Mouse (Mus musculus): ENCODE measurements around the gene Adh1. TPM values are rescaled to one million over a fixed set of nuclear protein-coding genes. Genes with fewer than 3 reads are reported as not detected.

Adh1 gene
- total and polyA plus RNA-seq, 2 experiments from 2014 or later = 3.2 to 4.2 TPM

GRCm38 (mm10) chr3:138305486-138306289 is 44.9 kb downstream of the Adh1 start:
- Histone ChIP-seq H3K4me1 (ENCODE audit: insufficient read depth, low read length) (0 out of 2 replicates have a peak, but pooled peaks cover 7% of the 10 kb centered on the region), H3K36me3 (ENCODE audit: insufficient read depth, low read length) (no peaks in the 10 kb centered on the region), H3K4me2 (ENCODE audit: low read depth, low read length, poor library complexity, severe bottlenecking) (no peak overlapping the region), H3K4me3 (ENCODE audit: low read depth, low read length) (no peak overlapping the region), H3K27me3 (ENCODE audit: insufficient read depth, low read length) (no peaks in the 10 kb centered on the region), H3K9me3 (ENCODE audit: low read length) (no peaks in the 10 kb centered on the region), H3K27ac (ENCODE audit: low read depth, low read length) (no peak overlapping the region), H3K9ac (replicated peaks; ENCODE audit: low read length, poor library complexity, severe bottlenecking) (no peak overlapping the region)
- ATAC-seq (ENCODE audit: low FRiP score) (no peak), DNase-seq (ENCODE audit: low spot score) (no peak)
- WGBS = 71% methylated on average over 10 of the region's 10 CpGs
- TF ChIP-seq CTCF (IDR thresholded peaks at IDR 0.05) = no peak

DNA sequence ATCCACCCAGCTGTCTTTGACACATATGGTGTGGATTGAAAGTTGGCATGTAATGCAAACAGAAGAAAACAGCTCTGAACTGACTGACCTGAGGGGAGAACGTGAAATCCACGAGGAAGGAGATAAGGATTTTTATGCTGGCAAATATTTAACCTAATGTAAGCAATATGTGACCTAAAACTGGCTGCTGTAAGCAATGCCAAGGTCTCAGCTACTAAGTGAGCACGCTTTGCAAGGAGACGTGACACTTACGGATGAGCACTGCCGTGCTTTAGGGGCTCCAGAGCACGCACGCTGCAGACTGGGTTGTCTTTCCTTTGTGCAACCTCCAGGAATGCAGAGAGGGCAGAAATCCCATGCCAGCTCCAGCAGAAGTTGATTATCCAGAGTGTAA is 45.5 kb downstream of the Adh1 start:
- ATAC-seq (ENCODE audit: low FRiP score) = 0 out of 2 replicates have a peak, but pooled peaks have one; percentile 23
- TF ChIP-seq CTCF (IDR thresholded peaks at IDR 0.05) = no peak
- 39% methylated on average over 8 of the region's 8 CpGs for WGBS
- DNase-seq (ENCODE audit: low spot score) = peak; percentile 35
- no peaks in the 10 kb centered on the region for H3K27me3 ChIP-seq (ENCODE audit: insufficient read depth, low read length)
- H3K36me3 ChIP-seq (ENCODE audit: insufficient read depth, low read length) = no peaks in the 10 kb centered on the region
- H3K9ac ChIP-seq (replicated peaks; ENCODE audit: low read length, poor library complexity, severe bottlenecking) = 0 out of 2 replicates have a peak overlapping the region, but pooled peaks have one; percentile 13
- no peak overlapping the region for H3K4me2 ChIP-seq (ENCODE audit: low read depth, low read length, poor library complexity, severe bottlenecking)
- H3K4me1 ChIP-seq (ENCODE audit: insufficient read depth, low read length) = 0 out of 2 replicates have a peak, but pooled peaks cover 7% of the 10 kb centered on the region
- H3K27ac ChIP-seq (ENCODE audit: low read depth, low read length) = no peak overlapping the region
- H3K9me3 ChIP-seq (ENCODE audit: low read length) = no peaks in the 10 kb centered on the region
- no peak overlapping the region for H3K4me3 ChIP-seq (ENCODE audit: low read depth, low read length)

DNA sequence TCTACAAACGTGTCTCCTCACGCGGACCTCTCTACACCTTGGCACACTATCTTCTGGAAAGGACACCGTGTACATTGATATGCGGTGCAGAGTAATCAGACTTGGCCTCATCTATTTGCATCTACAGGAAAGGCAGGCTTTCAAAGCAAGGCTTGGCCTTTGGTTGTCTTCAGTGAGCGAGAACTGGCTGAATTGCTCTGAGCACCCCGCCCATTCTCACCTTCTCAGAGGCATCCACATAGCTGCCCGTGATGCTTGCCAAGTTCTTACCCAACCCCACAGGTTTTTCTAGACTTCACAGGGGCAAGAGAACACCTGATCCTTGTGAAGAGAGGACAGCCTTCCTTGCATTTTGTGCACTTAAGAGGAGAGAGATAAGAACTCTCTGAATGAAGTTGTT is 49.1 kb downstream of the Adh1 start:
- Histone ChIP-seq H3K9ac (replicated peaks; ENCODE audit: low read length, poor library complexity, severe bottlenecking) (no peak overlapping the region), H3K27me3 (ENCODE audit: insufficient read depth, low read length) (no peaks in the 10 kb centered on the region), H3K36me3 (ENCODE audit: insufficient read depth, low read length) (no peaks in the 10 kb centered on the region), H3K27ac (ENCODE audit: low read depth, low read length) (no peak overlapping the region), H3K4me2 (ENCODE audit: low read depth, low read length, poor library complexity, severe bottlenecking) (no peak overlapping the region), H3K9me3 (ENCODE audit: low read length) (no peaks in the 10 kb centered on the region), H3K4me3 (ENCODE audit: low read depth, low read length) (no peak overlapping the region), H3K4me1 (ENCODE audit: insufficient read depth, low read length) (0 out of 2 replicates have a peak, but pooled peaks cover 7% of the 10 kb centered on the region)
- DNase-seq (ENCODE audit: low spot score) = no peak
- 95% methylated on average over 8 of the region's 8 CpGs for WGBS
- no peak for TF ChIP-seq CTCF (IDR thresholded peaks at IDR 0.05)
- no peak for ATAC-seq (ENCODE audit: low FRiP score)

GRCm38 (mm10) chr3:138311015-138311414 is 50.2 kb downstream of the Adh1 start:
- H3K9ac ChIP-seq (replicated peaks; ENCODE audit: low read length, poor library complexity, severe bottlenecking) = no peak overlapping the region
- H3K27me3 ChIP-seq (ENCODE audit: insufficient read depth, low read length) = no peaks in the 10 kb centered on the region
- H3K36me3 ChIP-seq (ENCODE audit: insufficient read depth, low read length) = no peaks in the 10 kb centered on the region
- 0 out of 2 replicates have a peak, but pooled peaks cover 3% of the 10 kb centered on the region for H3K4me1 ChIP-seq (ENCODE audit: insufficient read depth, low read length)
- 87% methylated on average over 6 of the region's 6 CpGs for WGBS
- H3K9me3 ChIP-seq (ENCODE audit: low read length) = no peaks in the 10 kb centered on the region
- no peak for DNase-seq (ENCODE audit: low spot score)
- H3K27ac ChIP-seq (ENCODE audit: low read depth, low read length) = no peak overlapping the region
- peak; percentile 28 for TF ChIP-seq CTCF (IDR thresholded peaks at IDR 0.05)
- no peak for ATAC-seq (ENCODE audit: low FRiP score)
- no peak overlapping the region for H3K4me2 ChIP-seq (ENCODE audit: low read depth, low read length, poor library complexity, severe bottlenecking)
- H3K4me3 ChIP-seq (ENCODE audit: low read depth, low read length) = no peak overlapping the region

GRCm38 (mm10) chr3:138312965-138313364 is 52.2 kb downstream of the Adh1 start, which contains the start of gene Adh6a:
Adh6a (plus strand) TSS chr3:138313286.
- no peak within 1 kb of the TSS for H3K4me3 ChIP-seq (ENCODE audit: low read depth, low read length)
- no peak for ATAC-seq (ENCODE audit: low FRiP score)
- no peak within 1 kb of the TSS for H3K4me2 ChIP-seq (ENCODE audit: low read depth, low read length, poor library complexity, severe bottlenecking)
- H3K9me3 ChIP-seq (ENCODE audit: low read length) = no peaks in the 10 kb centered on the region
- H3K9ac ChIP-seq (replicated peaks; ENCODE audit: low read length, poor library complexity, severe bottlenecking) = no peak within 1 kb of the TSS
- no peak for TF ChIP-seq CTCF (IDR thresholded peaks at IDR 0.05)
- H3K4me1 ChIP-seq (ENCODE audit: insufficient read depth, low read length) = no peaks in the 10 kb centered on the region
- H3K36me3 ChIP-seq (ENCODE audit: insufficient read depth, low read length) = no peaks in the 10 kb centered on the region
- H3K27me3 ChIP-seq (ENCODE audit: insufficient read depth, low read length) = no peaks in the 10 kb centered on the region
- no peak within 1 kb of the TSS for H3K27ac ChIP-seq (ENCODE audit: low read depth, low read length)
- 88% methylated on average over 5 of the region's 5 CpGs for WGBS
- DNase-seq (ENCODE audit: low spot score) = no peak

DNA sequence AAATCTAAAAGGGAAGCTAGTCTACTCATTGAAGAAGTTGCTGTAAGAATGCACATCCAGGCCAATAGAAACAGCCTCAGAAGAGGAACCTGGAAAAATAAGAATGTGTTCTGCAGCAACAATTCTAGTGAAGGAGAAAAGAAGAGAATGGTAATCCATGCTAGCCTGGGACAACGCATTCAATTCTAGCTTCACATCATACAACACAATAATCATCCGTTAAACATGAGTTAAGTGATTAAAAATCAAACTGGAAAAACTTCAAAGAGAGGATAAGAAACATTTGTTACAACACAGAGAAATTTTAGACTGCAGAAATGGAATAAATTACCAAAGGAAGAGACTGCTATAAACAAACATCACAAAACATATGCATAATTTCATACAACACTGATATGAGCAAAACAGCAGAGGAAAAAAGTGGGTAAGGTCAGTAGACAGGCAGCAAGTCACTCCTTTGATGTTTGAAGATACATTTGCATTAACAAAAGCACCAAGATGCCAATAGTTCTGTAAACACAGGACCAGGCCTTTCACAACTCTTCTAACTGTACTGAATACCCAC is 56.2 kb downstream of the Adh1 start:
- Histone ChIP-seq H3K9ac (replicated peaks; ENCODE audit: low read length, poor library complexity, severe bottlenecking) (no peak overlapping the region), H3K4me1 (ENCODE audit: insufficient read depth, low read length) (no peaks in the 10 kb centered on the region), H3K27ac (ENCODE audit: low read depth, low read length) (no peak overlapping the region), H3K36me3 (ENCODE audit: insufficient read depth, low read length) (no peaks in the 10 kb centered on the region), H3K4me3 (ENCODE audit: low read depth, low read length) (no peak overlapping the region), H3K4me2 (ENCODE audit: low read depth, low read length, poor library complexity, severe bottlenecking) (no peak overlapping the region), H3K9me3 (ENCODE audit: low read length) (no peaks in the 10 kb centered on the region), H3K27me3 (ENCODE audit: insufficient read depth, low read length) (no peaks in the 10 kb centered on the region)
- DNase-seq (ENCODE audit: low spot score) (no peak), ATAC-seq (ENCODE audit: low FRiP score) (no peak)
- no peak for TF ChIP-seq CTCF (IDR thresholded peaks at IDR 0.05)
- WGBS = 77% methylated on average over 2 of the region's 2 CpGs

All from midbrain, postnatal 0 days (tissue).